Mouse (Mus musculus) forebrain, embryonic 12.5 days (tissue): ENCODE measurements around the gene Dgat2l6. TPM values are rescaled to one million over a fixed set of nuclear protein-coding genes. Genes with fewer than 3 reads are reported as not detected.

ENCODE experiments used
- ATAC-seq: fragments of 200-750 bp; cut with Nextera tagmentation; 2 replicates; pipeline ENCODE4 v1.8.0; 2017; ENCODE audit warnings: moderate TSS enrichment; ENCODE audit not compliant: low FRiP score
- H3K27ac ChIP-seq: fragments of 300-500 bp; sonication (generic); 2 replicates; pipeline ENCODE4 v1.5.1; 2016; ENCODE audit warnings: mild to moderate bottlenecking
- H3K27me3 ChIP-seq: fragments of 300-500 bp; sonication (generic); 2 replicates; pipeline ENCODE4 v1.6.1; 2016; ENCODE audit warnings: mild to moderate bottlenecking
- H3K36me3 ChIP-seq: fragments of 300-500 bp; sonication (generic); replicated peaks from 2 replicates; pipeline ENCODE4 v1.6.1; 2016; ENCODE audit warnings: mild to moderate bottlenecking
- H3K4me1 ChIP-seq: fragments of 300-500 bp; sonication (generic); 2 replicates; pipeline ENCODE4 v1.6.1; 2016
- H3K4me2 ChIP-seq: fragments of 300-500 bp; sonication (generic); 2 replicates; pipeline ENCODE4 v1.6.1; 2016; ENCODE audit warnings: mild to moderate bottlenecking, moderate library complexity
- H3K4me3 ChIP-seq: fragments of 300-500 bp; sonication (generic); replicated peaks from 2 replicates; pipeline ENCODE4 v1.5.1; 2016; ENCODE audit warnings: mild to moderate bottlenecking
- H3K9ac ChIP-seq: fragments of 300-500 bp; sonication (generic); 2 replicates; pipeline ENCODE4 v1.6.1; 2016; ENCODE audit warnings: mild to moderate bottlenecking
- H3K9me3 ChIP-seq: fragments of 300-500 bp; sonication (generic); 2 replicates; pipeline ENCODE4 v1.6.1; 2016
- WGBS: fragments of 180-500 bp; shearing (Covaris S2); methylation state at CpG from one replicate; pipeline ENCODE4 v1.1.7; 2016; 5-methylcytosine and 5-hydroxymethylcytosine counted together
- polyA plus RNA-seq: library from polyadenylated mRNA; unstranded; fragments of >200 nt; fragmentation: Nextera tagmentation; extraction: Ambion mirVana; gene quantifications from 2 replicates; pipeline ENCODE4 v1.2.1, GENCODE M21; 2016

Gene Dgat2l6
- polyA plus RNA-seq, 1 experiment from 2014 or later = not detected

DNA sequence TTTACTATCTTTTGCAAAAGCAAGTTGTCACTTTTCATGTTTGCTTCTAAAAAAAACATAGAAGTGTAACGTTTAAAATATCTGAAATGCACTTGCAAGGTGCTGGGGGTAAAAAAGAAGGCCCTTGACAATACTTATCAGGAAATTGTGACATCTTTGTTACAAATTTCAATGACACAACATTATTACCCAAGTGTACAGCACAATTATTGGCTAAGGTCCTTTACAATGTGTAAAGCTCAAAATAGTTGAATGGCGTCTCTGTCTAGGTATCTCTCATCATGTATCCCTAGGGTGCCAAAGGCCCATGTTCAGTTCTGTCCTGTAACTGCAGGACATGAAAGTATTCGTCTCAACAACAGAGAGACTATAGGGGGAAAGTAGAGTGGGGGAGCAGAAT is 31.4 kb downstream of the Dgat2l6 start:
- Histone ChIP-seq H3K4me3 (no peak overlapping the region), H3K27me3 (peaks cover 9% of the 10 kb centered on the region; the same call in 1 of the 2 replicates)
- WGBS = 82% methylated on average over 3 of the region's 3 CpGs

DNA sequence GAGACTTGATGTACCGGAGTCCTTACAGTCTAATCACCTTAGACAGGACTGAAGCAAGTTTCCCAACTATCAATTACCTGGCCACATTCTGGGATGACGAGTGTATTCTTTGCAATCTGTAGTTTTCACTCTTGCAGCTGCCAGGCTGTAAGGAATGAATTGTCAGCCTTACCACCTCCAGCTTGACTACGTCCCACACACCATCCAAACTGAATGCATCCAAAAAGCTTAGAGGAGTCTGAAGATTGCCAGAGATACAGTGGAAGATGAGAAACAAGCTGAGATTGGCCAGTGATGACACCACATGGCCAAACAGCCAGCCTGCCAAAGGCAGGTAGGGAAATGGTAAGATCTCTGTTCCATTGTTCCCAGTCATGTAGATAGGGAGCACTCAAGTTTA is 41.1 kb downstream of the Dgat2l6 start:
- ATAC-seq = no peak
- Histone ChIP-seq H3K4me3 (no peak overlapping the region), H3K9me3 (no peaks in the 10 kb centered on the region), H3K36me3 (no peaks in the 10 kb centered on the region), H3K9ac (no peak overlapping the region), H3K27ac (no peak overlapping the region), H3K4me2 (no peak overlapping the region), H3K4me1 (no peaks in the 10 kb centered on the region), H3K27me3 (peaks cover 7% of the 10 kb centered on the region)
- WGBS = 86% methylated on average over 3 of the region's 3 CpGs

More for the DNA sequence above, 31.4 kb downstream of the Dgat2l6 start:
- ATAC-seq = no peak
- Histone ChIP-seq H3K4me1 (no peaks in the 10 kb centered on the region), H3K9ac (no peak overlapping the region), H3K36me3 (no peaks in the 10 kb centered on the region), H3K27ac (no peak overlapping the region), H3K9me3 (no peaks in the 10 kb centered on the region), H3K4me2 (no peak overlapping the region)

DNA sequence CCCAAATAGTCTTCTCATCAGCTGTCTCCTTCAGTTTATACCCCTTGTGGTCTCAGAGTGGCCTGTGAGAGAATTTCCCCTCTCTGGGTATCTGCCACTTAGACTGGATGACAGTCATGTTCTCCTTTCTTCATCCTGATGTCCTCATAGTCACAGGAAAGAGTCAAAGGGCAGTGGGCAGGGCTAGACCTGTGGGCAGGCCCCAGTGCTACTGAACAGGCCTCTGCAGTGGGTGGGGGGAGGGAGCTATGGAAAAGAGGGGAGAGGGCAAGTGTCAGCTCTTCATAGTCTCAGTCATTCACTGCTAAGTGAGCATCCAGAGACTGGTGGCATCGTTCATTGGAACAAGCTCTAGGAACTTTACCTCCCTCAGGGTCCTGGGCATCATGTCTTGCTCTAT is 47.3 kb downstream of the Dgat2l6 start, which contains the start of gene Awat1:
Gene Awat1, plus strand, starts transcription at position 301 of the 400 bp plus-strand sequence.
- Histone ChIP-seq H3K9me3 (no peaks in the 10 kb centered on the region), H3K4me3 (no peak within 1 kb of the TSS), H3K36me3 (no peaks in the 10 kb centered on the region), H3K4me2 (no peak within 1 kb of the TSS), H3K9ac (no peak within 1 kb of the TSS), H3K27ac (no peak within 1 kb of the TSS), H3K4me1 (no peaks in the 10 kb centered on the region), H3K27me3 (peaks cover 8% of the 10 kb centered on the region; the same call in 1 of the 2 replicates)
- ATAC-seq = no peak
- WGBS = 78% methylated on average over 1 of the region's 1 CpGs

DNA sequence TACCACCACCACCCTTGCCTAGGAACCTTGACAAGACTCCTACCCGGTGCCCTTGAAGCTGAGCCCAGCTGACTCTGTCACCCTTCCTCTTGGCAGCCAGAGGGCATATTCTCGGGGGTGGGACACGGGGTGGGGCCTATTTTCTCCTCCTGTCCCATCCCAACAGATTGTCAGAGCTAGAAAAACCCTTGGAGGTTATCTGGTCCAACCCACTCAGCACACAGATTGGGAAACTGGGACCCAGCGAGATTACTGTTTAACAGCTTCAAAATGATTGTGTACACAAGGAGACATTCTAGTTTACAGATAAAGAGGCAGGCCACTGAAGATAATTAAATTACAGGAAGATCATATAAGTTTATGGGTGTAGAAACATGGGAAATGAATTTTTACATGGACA is 70.2 kb downstream of the Dgat2l6 start, which contains the start of gene P2ry4:
Gene P2ry4, minus strand, starts transcription at position 79 of the 400 bp plus-strand sequence.
- Histone ChIP-seq H3K9ac (no peak within 1 kb of the TSS), H3K27me3 (peaks cover 25% of the 10 kb centered on the region), H3K4me3 (no peak within 1 kb of the TSS), H3K9me3 (no peaks in the 10 kb centered on the region), H3K4me2 (no peak within 1 kb of the TSS), H3K4me1 (no peaks in the 10 kb centered on the region), H3K27ac (no peak within 1 kb of the TSS), H3K36me3 (no peaks in the 10 kb centered on the region)
- 65% methylated on average over 4 of the region's 4 CpGs for WGBS
- ATAC-seq = no peak

Other genes starting within 250 kb of the Dgat2l6 start
- gene Otud6a, start 95.8 kb upstream of the Dgat2l6 start, polyA plus RNA-seq = not detected in 2 replicates
- gene Awat2, start 82.1 kb upstream of the Dgat2l6 start, polyA plus RNA-seq = 0.40 and 0.46 TPM in 2 replicates
- 28.6 and 29.9 TPM in 2 replicates for gene Igbp1, start 30.5 kb upstream of the Dgat2l6 start, polyA plus RNA-seq
- gene Awat1, start 47.4 kb downstream of the Dgat2l6 start, polyA plus RNA-seq = not detected in 2 replicates
- not detected in 2 replicates for gene P2ry4, start 70.0 kb downstream of the Dgat2l6 start, polyA plus RNA-seq
- 0.23 TPM in 1 of 2 replicates, not detected in the other for gene Arr3, start 80.7 kb downstream of the Dgat2l6 start, polyA plus RNA-seq
- 45.4 and 53.2 TPM in 2 replicates for gene Kif4, start 100.9 kb downstream of the Dgat2l6 start, polyA plus RNA-seq
- gene Pdzd11, start 101.7 kb downstream of the Dgat2l6 start, polyA plus RNA-seq = 130 and 137 TPM in 2 replicates
- gene Gdpd2, start 205.0 kb downstream of the Dgat2l6 start, polyA plus RNA-seq = 8.8 and 9.5 TPM in 2 replicates
- 19.0 and 24.5 TPM in 2 replicates for gene Dlg3, start 242.9 kb downstream of the Dgat2l6 start, polyA plus RNA-seq